Mouse (Mus musculus) MEL (cell line): ENCODE measurements around the gene Glod5. TPM values are rescaled to one million over a fixed set of nuclear protein-coding genes. Genes with fewer than 3 reads are reported as not detected.

Source experiments
- DNase-seq: peaks from one replicate; pipeline ENCODE4 v3.0.0; 2011; ENCODE audit warnings: low read depth, low spot score
- H3K27ac ChIP-seq: 2 replicates; pipeline ENCODE4 v1.5.1; 2012; ENCODE audit warnings: low read depth, mild to moderate bottlenecking, control low read depth, low read length, moderate library complexity; ENCODE audit not compliant: control insufficient read depth
- H3K27me3 ChIP-seq, 2 experiments: fragments of 150-350 bp in 1 of 2; sonication (generic) in 1 of 2; 2 replicates each; pipeline ENCODE4 v1.6.1; 2012; ENCODE audit warnings: low read length in 2 of 2, mild to moderate bottlenecking in 2 of 2, improper control_type of control experiment in 1 of 2, moderate library complexity in 1 of 2; ENCODE audit not compliant: insufficient read depth in 2 of 2, control insufficient read depth in 1 of 2
- H3K36me3 ChIP-seq, 2 experiments: 2 replicates each; pipeline ENCODE4 v1.6.1; 2012 to 2014; ENCODE audit warnings: low read length in 2 of 2, improper control_type of control experiment in 1 of 2, inconsistent platforms in 1 of 2, mild to moderate bottlenecking in 1 of 2; ENCODE audit not compliant: insufficient read depth in 2 of 2, control insufficient read depth in 1 of 2
- H3K4me1 ChIP-seq, 2 experiments: fragments of 150-350 bp in 1 of 2; sonication (generic) in 1 of 2; 2 replicates each; pipeline ENCODE4 v1.6.1; 2012; ENCODE audit warnings: low read length in 2 of 2, improper control_type of control experiment in 1 of 2, mild to moderate bottlenecking in 1 of 2; ENCODE audit not compliant: insufficient read depth in 2 of 2, control insufficient read depth in 1 of 2
- H3K4me3 ChIP-seq, 2 experiments: fragments of 150-350 bp in 1 of 2; sonication (generic) in 1 of 2; 2 replicates each; pipeline ENCODE4 v1.5.1; 2012; ENCODE audit warnings: low read depth in 2 of 2, low read length in 2 of 2, mild to moderate bottlenecking in 2 of 2, moderate library complexity in 2 of 2, control low read depth in 1 of 2, improper control_type of control experiment in 1 of 2; ENCODE audit not compliant: control insufficient read depth in 1 of 2, insufficient read depth in 1 of 2
- H3K79me2 ChIP-seq: 2 replicates; pipeline ENCODE4 v1.6.1; 2012; ENCODE audit warnings: mild to moderate bottlenecking, low read length, moderate library complexity; ENCODE audit not compliant: control insufficient read depth, poor library complexity, insufficient read depth
- H3K9ac ChIP-seq: 2 replicates; pipeline ENCODE4 v1.6.1; 2012; ENCODE audit warnings: low read depth, mild to moderate bottlenecking, control low read depth, low read length, moderate library complexity; ENCODE audit not compliant: control insufficient read depth, poor library complexity, severe bottlenecking
- H3K9me3 ChIP-seq: fragments of 150-350 bp; sonication (generic); replicated peaks from 2 replicates; pipeline ENCODE4 v1.6.1; 2012; ENCODE audit warnings: mild to moderate bottlenecking, low read length, improper control_type of control experiment, moderate library complexity; ENCODE audit not compliant: insufficient read depth
- CHD2 ChIP-seq: IDR thresholded peaks from 2 replicates; pipeline ENCODE4 v1.6.1; 2011; ENCODE audit warnings: low read length, improper control_type of control experiment
- CTCF ChIP-seq, 3 experiments: IDR thresholded peaks in 2 of 3; conservative IDR thresholded peaks in 1 of 3; 2 replicates each; pipeline ENCODE4 v1.5.1; 2011 to 2012; ENCODE audit warnings: low read length in 3 of 3, low read depth in 2 of 3, mild to moderate bottlenecking in 2 of 3, improper control_type of control experiment in 1 of 3, inconsistent platforms in 1 of 3, mixed read lengths in 1 of 3, moderate library complexity in 1 of 3; ENCODE audit not compliant: control insufficient read depth in 1 of 3, insufficient read depth in 1 of 3, poor library complexity in 1 of 3, severe bottlenecking in 1 of 3
- E2F4 ChIP-seq: IDR thresholded peaks from 2 replicates; pipeline ENCODE4 v1.6.1; 2011; ENCODE audit warnings: low read depth, low read length, improper control_type of control experiment, borderline replicate concordance
- EP300 ChIP-seq, 2 experiments: IDR thresholded peaks; 2 replicates each; pipeline ENCODE4 v1.6.1; 2011; ENCODE audit warnings: improper control_type of control experiment in 2 of 2, low read length in 2 of 2, low read depth in 1 of 2, mild to moderate bottlenecking in 1 of 2
- ETS1 ChIP-seq: IDR thresholded peaks from 2 replicates; pipeline ENCODE4 v1.6.1; 2012; ENCODE audit warnings: low read depth, mild to moderate bottlenecking, inconsistent platforms, low read length, improper control_type of control experiment, moderate library complexity
- GATA1 ChIP-seq: IDR thresholded peaks from 2 replicates; pipeline ENCODE4 v1.6.1; 2011; ENCODE audit warnings: low read depth, low read length, improper control_type of control experiment
- HCFC1 ChIP-seq: IDR thresholded peaks from 2 replicates; pipeline ENCODE4 v1.6.1; 2012; ENCODE audit warnings: low read depth, mild to moderate bottlenecking, inconsistent platforms, low read length, improper control_type of control experiment, moderate library complexity
- JUND ChIP-seq: IDR thresholded peaks from 2 replicates; pipeline ENCODE4 v1.6.1; 2011; ENCODE audit warnings: low read depth, mild to moderate bottlenecking, improper control_type of control experiment, low read length
- KAT2A ChIP-seq: conservative IDR thresholded peaks from 2 replicates; pipeline ENCODE4 v1.6.1; 2012; ENCODE audit warnings: low read depth, low read length, improper control_type of control experiment, inconsistent platforms
- MAFK ChIP-seq: IDR thresholded peaks from 2 replicates; pipeline ENCODE4 v1.6.1; 2011; ENCODE audit warnings: low read depth, mild to moderate bottlenecking, low read length, improper control_type of control experiment, borderline replicate concordance
- MAX ChIP-seq: IDR thresholded peaks from 2 replicates; pipeline ENCODE4 v1.6.1; 2011; ENCODE audit warnings: low read length, improper control_type of control experiment
- MXI1 ChIP-seq: IDR thresholded peaks from 2 replicates; pipeline ENCODE4 v1.6.1; 2011; ENCODE audit warnings: mild to moderate bottlenecking, low read depth, low read length, improper control_type of control experiment
- MYC ChIP-seq: IDR thresholded peaks from 2 replicates; pipeline ENCODE4 v1.6.1; 2011; ENCODE audit warnings: low read depth, mild to moderate bottlenecking, low read length, improper control_type of control experiment, moderate library complexity
- NRF1 ChIP-seq: IDR thresholded peaks from 2 replicates; pipeline ENCODE4 v1.6.1; 2014; ENCODE audit warnings: low read depth, mild to moderate bottlenecking, inconsistent platforms, low read length, improper control_type of control experiment, moderate library complexity; ENCODE audit not compliant: poor library complexity, insufficient read depth, severe bottlenecking
- POLR2A ChIP-seq, 2 experiments: IDR thresholded peaks; 2 replicates each; pipeline ENCODE4 v1.6.1; 2011 to 2012; ENCODE audit warnings: low read length in 2 of 2, mild to moderate bottlenecking in 2 of 2, control low read depth in 1 of 2, improper control_type of control experiment in 1 of 2, low read depth in 1 of 2, moderate library complexity in 1 of 2; ENCODE audit not compliant: control insufficient read depth in 1 of 2, insufficient read depth in 1 of 2, poor library complexity in 1 of 2
- POLR2AphosphoS2 ChIP-seq: IDR thresholded peaks from 2 replicates; pipeline ENCODE4 v1.6.1; 2011; ENCODE audit warnings: low read length, improper control_type of control experiment
- POLR2AphosphoS5 ChIP-seq: IDR thresholded peaks from 2 replicates; pipeline ENCODE4 v1.6.1; 2012; ENCODE audit warnings: low read depth, borderline replicate concordance, mild to moderate bottlenecking, inconsistent platforms, low read length, moderate library complexity, mixed read lengths
- TAL1 ChIP-seq: IDR thresholded peaks from 2 replicates; pipeline ENCODE4 v1.6.1; 2012; ENCODE audit warnings: mild to moderate bottlenecking, inconsistent platforms, low read length, moderate library complexity, mixed read lengths
- TBP ChIP-seq: IDR thresholded peaks from 2 replicates; pipeline ENCODE4 v1.8.0; 2011; ENCODE audit warnings: low read depth, low read length, improper control_type of control experiment
- TCF12 ChIP-seq: IDR thresholded peaks from 2 replicates; pipeline ENCODE4 v1.6.1; 2014; ENCODE audit warnings: low read depth, mild to moderate bottlenecking, inconsistent platforms, low read length, improper control_type of control experiment, moderate library complexity
- UBTF ChIP-seq: IDR thresholded peaks from 2 replicates; pipeline ENCODE4 v1.6.1; 2012; ENCODE audit warnings: low read depth, mild to moderate bottlenecking, inconsistent platforms, low read length, improper control_type of control experiment, moderate library complexity, borderline replicate concordance; ENCODE audit not compliant: insufficient read depth
- USF1 ChIP-seq: IDR thresholded peaks from 2 replicates; pipeline ENCODE4 v1.6.1; 2014; ENCODE audit warnings: low read depth, mild to moderate bottlenecking, inconsistent platforms, low read length, improper control_type of control experiment, moderate library complexity
- ZC3H11A ChIP-seq: IDR thresholded peaks from 2 replicates; pipeline ENCODE4 v1.6.1; 2012; ENCODE audit warnings: low read depth, mild to moderate bottlenecking, inconsistent platforms, low read length, improper control_type of control experiment
- ZNF384 ChIP-seq: IDR thresholded peaks from 2 replicates; pipeline ENCODE4 v1.6.1; 2012; ENCODE audit warnings: low read depth, mild to moderate bottlenecking, inconsistent platforms, low read length, improper control_type of control experiment
- polyA plus RNA-seq, 2 experiments: library from polyadenylated mRNA; stranded (reverse) in 1 of 2; unstranded in 1 of 2; fragments of >175 nt in 1 of 2; fragments of >200 nt in 1 of 2; gene quantifications; 2 replicates each; pipeline versions ENCODE4 v1.2.1 to v1.2.4; 2012; ENCODE audit warnings: low replicate concordance in 2 of 2, low read depth in 1 of 2; ENCODE audit not compliant: insufficient read length in 2 of 2, insufficient read depth in 1 of 2, missing spikeins in 1 of 2
- total RNA-seq: library from RNA; depleted of rRNA; stranded (reverse); fragments of 300-350 nt; gene quantifications from 2 replicates; pipeline ENCODE4 v1.2.3, GENCODE M21; 2012

The Glod5 gene
- total and polyA plus RNA-seq, 3 experiments, result 0.11 TPM; not detected in 2

GRCm38 (mm10) chrX:7968226-7968625, 50.1 kb downstream of the Glod5 start:
- TF ChIP-seq MAFK (no peak), E2F4 (no peak), GATA1 (peak; percentile 96), TCF12 (no peak), ZNF384 (no peak), TBP (no peak), EP300 (IDR thresholded peaks at IDR 0.05; ENCODE audit: low read depth in 1 of 2, low read length in 2 of 2) (no peak), UBTF (no peak), TAL1 (peak; percentile 89), MXI1 (no peak), CTCF (IDR thresholded peaks at IDR 0.05 in 2 of 3, conservative IDR thresholded peaks at IDR 0.05 in 1 of 3; ENCODE audit: control insufficient read depth in 1 of 3, insufficient read depth in 1 of 3, low read depth in 2 of 3, low read length in 3 of 3, poor library complexity in 1 of 3, severe bottlenecking in 1 of 3) (no peak), POLR2AphosphoS2 (no peak), JUND (no peak), MAX (no peak), NRF1 (no peak), MYC (no peak), ZC3H11A (no peak), HCFC1 (no peak), POLR2A (IDR thresholded peaks at IDR 0.05; ENCODE audit: control insufficient read depth in 1 of 2, insufficient read depth in 1 of 2, low read depth in 1 of 2, low read length in 2 of 2, poor library complexity in 1 of 2) (peak in 1 of 2 experiments; percentile 15; a peak in 1 of 4 replicates), ETS1 (no peak)
- Histone ChIP-seq H3K27me3 (no peaks in the 10 kb centered on the region), H3K79me2 (peaks cover 48% of the 10 kb centered on the region), H3K9me3 (no peaks in the 10 kb centered on the region), H3K27ac (peak overlapping the region; percentile 98), H3K36me3 (peaks cover 0 to 49% of the 10 kb centered on the region in 2 experiments; a peak in 2 of 4 replicates), H3K4me3 (peak overlapping the region; percentile 62 to 73), H3K4me1 (peaks cover 29 to 51% of the 10 kb centered on the region in 2 experiments), H3K9ac (peak overlapping the region; percentile 79)
- peak; percentile 94 for DNase-seq

- DNase-seq, result peak; percentile 94
- Histone ChIP-seq H3K36me3 (peaks cover 0 to 52% of the 10 kb centered on the region in 2 experiments; a peak in 3 of 4 replicates), H3K27me3 (no peaks in the 10 kb centered on the region), H3K79me2 (peaks cover 52% of the 10 kb centered on the region), H3K9ac (peak overlapping the region; percentile 84), H3K27ac (peak overlapping the region; percentile 98), H3K4me3 (peak overlapping the region; percentile 66 to 97), H3K9me3 (no peaks in the 10 kb centered on the region), H3K4me1 (peaks cover 29 to 53% of the 10 kb centered on the region in 2 experiments)
- TF ChIP-seq POLR2AphosphoS5 (peak; percentile 66; the same call in 1 of the 2 replicates), CHD2 (no peak), TBP (peak; percentile 85), KAT2A (no peak), E2F4 (no peak), POLR2A (IDR thresholded peaks at IDR 0.05; ENCODE audit: control insufficient read depth in 1 of 2, insufficient read depth in 1 of 2, low read depth in 1 of 2, low read length in 2 of 2, poor library complexity in 1 of 2) (peak in 1 of 2 experiments; percentile 87; a peak in 2 of 4 replicates), USF1 (no peak)
These were observed 50.6 kb downstream of the Glod5 start for GRCm38 (mm10) chrX:7967596-7968201.
